Mouse (Mus musculus): ENCODE results near the gene Vps54. TPM values are rescaled to one million over a fixed set of nuclear protein-coding genes. Genes with fewer than 3 reads are reported as not detected.
"Not testable (repeated sequence)": the region's sequence is repeated elsewhere in the genome, so short reads cannot be mapped to it uniquely, and the experiment has no call there.

Gene Vps54
- total RNA-seq, 4 experiments from 2014 or later = 18.8 to 26.2 (median 22.8) TPM

DNA sequence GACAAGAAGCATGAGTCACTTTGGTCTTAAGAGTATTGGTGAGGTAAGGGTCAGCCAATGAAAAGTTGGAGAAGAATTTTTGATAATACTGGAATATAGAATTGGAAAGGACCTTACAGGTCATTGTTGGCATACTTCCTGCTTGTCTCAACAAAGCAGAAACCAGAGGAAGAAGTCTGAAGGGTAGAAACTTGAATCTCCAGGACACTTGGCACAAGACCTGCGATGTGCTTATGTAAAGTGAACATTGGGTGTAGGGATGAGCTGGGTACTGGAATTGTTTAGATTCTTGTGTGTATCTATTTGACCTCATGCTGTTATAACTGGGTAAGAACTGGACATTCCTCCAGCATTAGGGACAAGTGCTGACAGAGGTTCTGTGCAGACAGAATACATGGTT is 2.3 kb downstream of the Vps54 start:
- DNase-seq (ENCODE audit: low spot score in 2 of 2) = no peak

DNA sequence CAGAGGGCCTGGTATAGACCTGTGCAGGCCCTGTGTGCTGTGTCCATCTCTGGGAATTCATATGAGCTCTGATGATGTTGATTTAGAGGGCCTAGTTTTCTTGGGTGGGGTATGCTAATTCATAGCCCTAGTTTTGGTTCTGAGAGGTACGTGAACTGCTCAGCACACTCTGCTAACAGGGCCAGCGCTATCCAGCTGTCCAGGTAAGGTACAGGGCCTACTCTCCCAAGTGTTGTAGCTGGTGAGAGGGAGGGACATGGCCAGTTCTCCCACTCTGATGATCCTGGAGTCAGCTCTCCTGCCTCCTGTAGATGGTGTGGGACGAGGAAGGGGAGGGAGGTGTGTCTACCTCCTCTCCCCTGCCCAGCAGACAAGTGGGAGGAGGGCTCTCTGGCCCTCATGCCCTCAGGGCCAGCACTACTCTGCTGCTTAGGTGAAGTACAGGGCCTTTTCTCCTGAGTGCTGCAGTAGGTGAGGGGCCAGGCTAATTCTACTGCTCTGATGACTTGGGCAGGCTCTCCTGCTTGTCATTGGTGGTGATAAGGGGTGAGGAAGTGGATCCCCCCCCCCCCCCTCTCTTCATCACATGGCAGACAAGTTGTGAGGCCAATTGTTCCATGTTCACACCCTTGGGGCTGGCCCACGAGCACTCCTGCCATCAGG is 8.3 kb downstream of the Vps54 start:
- DNase-seq (ENCODE audit: low spot score in 2 of 2) = no peak

DNA sequence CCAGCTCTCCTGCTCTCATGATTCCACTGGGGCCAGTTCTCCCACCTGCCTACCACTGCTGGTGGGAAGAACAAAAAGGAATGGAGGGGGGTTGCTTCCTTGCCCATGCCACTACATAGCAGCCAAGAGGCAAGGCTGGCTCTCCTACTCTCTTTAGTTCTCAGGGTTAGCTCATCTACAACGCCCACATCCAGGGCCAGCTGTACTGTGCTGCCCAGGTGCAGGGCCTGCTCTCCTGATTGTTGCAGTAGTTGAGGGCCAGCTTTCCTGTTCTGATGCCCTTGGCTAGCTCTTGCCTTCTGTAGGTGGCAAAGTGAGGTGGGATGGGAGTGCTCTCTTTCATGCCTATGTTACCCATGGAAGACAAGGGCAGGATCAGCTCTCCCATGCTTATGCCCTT is 8.9 kb downstream of the Vps54 start:
- no peak for DNase-seq (ENCODE audit: low spot score in 2 of 2)

DNA sequence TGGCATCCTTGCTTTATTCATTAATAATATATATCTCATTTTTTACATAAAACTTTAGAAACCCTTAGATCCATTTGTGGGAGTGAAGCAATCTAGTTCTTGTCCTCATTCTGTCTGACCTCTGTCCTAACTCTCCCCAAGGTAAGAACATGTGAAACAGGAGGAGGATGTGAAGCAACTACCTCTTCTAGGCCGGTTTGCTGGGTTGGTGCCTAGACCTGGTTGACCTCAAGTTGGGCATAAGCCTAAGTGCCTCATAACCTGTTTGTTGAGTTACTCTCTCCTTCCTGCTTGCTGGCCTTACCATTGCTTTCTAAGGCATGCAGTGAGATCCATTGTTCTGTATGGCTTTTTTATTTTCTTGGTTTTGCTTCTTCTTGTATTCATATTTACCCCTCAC is 11.3 kb downstream of the Vps54 start:
- no peak for DNase-seq (ENCODE audit: low spot score in 2 of 2)

DNA sequence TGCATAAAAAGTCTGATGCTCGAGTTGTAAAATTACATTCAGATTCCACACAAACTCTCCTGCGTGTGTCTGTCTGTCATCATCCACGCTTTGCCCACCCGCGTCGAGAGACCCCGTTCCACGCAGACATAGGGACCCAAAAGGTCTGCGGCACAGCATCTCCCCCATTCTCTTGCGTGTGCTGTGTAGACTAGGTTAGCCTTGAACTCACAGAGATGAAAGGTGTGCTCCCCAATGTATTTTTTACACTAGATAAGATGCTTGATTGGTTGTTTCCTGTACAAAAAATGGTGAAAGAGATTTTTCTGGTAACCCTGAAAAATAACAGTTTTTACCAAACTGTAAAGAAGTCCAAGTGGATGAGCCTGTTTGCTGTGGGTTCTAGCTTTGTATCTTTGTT is 19.5 kb downstream of the Vps54 start:
- DNase-seq (ENCODE audit: low spot score in 2 of 2) = not testable (repeated sequence)

DNA sequence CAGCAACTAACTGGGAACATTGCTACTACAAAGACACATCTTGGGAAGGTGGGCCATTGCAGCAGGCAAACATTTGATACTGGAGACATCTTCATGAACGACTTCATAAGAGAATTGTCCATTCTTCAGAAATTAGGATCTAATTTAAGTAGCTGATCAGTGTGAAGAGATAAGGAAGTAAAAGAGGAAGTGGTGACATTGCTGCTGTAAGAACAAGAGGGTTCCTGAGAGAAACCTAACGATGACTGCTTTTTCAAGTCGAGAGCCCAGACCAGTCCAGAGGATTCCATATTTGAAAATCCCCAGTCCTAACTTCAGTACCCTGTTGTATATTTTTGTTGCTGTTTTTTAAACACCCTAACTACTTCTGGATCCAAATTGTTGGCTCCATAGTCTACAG is 26.3 kb downstream of the Vps54 start:
- no peak for DNase-seq (ENCODE audit: low spot score in 2 of 2)

DNA sequence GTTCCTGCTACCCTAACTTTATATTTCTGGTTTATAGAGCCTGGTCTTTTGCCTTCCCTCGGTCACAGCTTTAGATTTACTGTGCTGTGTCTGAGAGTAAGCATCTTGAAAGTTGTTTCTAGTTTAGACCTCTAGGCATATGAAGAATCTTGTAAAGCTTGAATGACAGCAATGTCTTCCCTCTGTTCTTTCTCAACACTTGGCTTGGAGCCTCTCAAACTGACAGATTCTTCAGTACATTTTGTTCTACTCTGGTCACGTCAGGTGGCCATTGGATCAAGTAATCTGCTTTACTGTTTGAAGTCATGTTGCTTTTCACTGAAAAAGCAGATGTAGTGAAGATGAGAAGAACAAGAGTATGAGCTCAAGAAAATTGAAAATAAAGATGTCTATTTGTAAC is 37.1 kb downstream of the Vps54 start:
- no peak for DNase-seq (ENCODE audit: low spot score in 2 of 2)

DNA sequence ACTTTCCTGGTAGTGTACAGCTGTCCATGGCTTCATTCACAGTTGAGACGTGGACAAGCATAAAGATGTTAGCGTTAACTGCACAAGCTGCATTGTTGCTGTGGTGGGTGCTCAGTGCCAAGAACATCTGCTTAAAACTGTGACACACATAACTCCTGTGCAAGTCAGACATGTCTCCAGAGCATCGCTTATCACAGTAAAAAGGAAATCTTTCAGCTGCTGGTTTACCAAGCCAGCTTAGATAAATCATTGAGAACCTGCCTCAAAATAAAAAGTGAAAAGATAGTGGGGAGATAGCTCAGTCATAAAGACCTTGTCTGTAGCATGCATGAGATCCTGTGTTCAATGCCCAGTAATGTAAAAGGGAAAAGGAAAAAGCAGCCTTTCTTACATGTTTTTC is 47.3 kb downstream of the Vps54 start:
- no peak for DNase-seq (ENCODE audit: low spot score in 2 of 2)

DNA sequence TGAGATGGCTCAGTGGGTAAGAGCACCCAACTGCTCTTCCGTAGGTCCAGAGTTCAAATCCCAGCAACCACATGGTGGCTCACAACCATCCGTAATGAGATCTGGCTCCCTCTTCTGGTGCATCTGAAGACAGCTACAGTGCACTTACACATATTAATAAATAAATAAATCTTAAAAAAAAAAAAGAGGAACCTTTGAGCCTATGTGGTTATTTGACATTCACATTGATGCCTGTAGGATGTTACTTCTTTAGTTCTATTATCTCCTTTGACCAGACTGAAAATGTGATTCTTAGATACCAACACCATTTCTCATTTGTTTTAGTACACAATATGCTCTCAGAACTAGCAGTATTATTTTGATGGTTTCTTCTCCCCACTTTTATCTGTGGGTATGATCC is 49.1 kb downstream of the Vps54 start:
- DNase-seq (ENCODE audit: low spot score in 2 of 2) = not testable (repeated sequence)

DNA sequence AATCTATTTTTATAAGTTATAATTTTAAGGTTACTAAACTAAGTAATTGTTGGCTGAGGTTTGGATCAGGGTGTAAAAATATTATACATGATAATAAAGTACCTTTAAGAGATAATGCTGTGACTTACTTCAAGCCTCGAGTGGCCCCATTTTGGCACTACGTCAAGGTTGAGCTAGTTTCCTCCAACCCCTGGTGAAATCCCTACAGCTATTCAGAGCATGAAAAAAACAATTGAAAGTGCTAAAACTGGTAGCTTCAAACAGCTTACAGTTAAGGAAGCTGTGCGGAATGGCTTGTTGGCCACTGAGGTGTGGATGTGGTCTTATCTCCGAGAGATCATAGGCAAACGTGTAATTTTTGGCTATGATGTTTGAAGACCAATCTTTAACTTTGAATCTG is 56.4 kb downstream of the Vps54 start:
- DNase-seq (ENCODE audit: low spot score in 2 of 2) = no peak

DNA sequence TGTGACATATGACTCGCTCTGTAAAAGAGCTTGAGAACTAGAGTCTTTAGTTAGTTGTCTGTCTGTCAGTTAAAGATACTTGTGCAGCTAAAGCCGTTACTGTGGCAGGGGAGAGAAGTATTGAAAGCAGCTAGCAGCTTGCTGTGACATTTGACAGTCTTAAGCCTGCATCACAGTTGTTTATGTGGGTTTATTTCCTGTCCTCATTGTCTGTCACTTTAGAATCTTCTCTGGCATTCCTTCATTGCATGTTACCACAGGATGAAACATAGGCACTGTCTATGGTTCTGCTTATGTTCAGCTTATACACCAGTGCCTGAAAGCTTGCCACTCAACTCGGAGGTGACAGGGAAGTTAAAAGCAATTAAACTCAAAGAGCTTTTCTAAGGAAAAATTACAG is 64.5 kb downstream of the Vps54 start:
- no peak for DNase-seq (ENCODE audit: low spot score in 2 of 2)

DNA sequence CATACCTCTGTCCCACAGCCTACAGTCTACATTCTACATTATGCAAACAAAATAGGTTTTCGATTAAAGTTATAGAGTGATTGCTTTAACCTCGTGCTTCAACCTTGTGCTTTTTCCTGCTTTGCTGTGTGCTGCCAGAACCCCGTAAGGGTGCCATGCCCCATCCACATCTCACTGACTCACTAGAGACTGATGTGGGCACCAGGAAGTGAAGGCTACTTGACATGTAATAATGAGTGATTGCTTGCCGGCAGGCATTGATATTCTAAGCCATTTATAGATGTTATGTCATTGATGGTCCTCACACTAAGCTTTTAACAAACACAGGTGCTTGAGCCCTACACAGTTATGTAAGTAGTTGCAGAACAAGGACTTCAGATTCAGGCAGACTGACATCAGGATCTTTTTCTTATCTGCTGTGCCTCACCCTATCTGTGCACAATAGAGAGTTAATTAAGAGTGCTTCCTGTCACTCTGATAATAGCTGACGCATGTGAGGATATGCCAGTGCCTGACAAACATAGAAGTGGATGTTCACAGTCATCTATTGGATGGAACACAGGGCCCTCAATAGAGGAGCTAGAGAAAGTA is 68.1 kb downstream of the Vps54 start:
- DNase-seq (ENCODE audit: low spot score in 2 of 2) = no peak

DNA sequence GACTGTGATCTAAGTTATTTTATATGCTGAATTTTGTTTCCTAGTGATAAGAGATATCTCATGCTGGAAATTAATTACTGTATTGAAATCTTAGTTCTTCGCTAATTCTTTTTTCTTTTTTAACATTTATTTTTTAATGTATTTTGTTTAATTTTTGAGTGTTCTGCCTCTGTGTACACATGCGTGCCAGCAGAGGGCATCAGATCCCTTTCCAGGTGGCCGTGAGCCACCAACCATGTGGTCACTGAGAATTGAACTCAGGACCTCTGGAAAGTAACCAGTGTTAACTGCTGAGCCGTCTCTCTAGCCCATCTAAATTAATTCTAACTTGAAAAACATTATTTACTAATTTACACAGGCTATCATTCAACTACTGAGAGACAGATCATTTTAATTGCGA is 69.0 kb downstream of the Vps54 start:
- no peak for DNase-seq (ENCODE audit: low spot score in 2 of 2)

DNA sequence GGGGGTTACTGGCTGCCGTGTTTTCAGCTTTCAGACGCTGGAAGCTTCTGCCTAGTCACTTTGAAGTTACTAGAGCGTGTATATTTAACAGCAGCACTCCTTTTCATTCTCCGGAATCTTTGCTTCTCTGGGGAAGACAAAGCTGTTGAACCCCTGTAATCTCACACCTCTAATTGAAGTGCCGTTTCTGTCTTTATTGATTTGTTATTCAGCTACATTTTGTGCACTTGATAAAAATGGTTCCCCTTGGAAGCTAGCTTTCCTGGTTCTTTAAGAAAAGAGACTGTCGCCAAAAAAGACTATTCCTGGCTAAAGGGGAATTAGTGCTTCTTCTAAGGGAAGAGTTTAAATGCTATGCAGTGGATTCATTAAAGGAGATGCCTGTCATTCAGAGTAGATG is 70.4 kb downstream of the Vps54 start:
- no peak for DNase-seq (ENCODE audit: low spot score in 2 of 2)

DNA sequence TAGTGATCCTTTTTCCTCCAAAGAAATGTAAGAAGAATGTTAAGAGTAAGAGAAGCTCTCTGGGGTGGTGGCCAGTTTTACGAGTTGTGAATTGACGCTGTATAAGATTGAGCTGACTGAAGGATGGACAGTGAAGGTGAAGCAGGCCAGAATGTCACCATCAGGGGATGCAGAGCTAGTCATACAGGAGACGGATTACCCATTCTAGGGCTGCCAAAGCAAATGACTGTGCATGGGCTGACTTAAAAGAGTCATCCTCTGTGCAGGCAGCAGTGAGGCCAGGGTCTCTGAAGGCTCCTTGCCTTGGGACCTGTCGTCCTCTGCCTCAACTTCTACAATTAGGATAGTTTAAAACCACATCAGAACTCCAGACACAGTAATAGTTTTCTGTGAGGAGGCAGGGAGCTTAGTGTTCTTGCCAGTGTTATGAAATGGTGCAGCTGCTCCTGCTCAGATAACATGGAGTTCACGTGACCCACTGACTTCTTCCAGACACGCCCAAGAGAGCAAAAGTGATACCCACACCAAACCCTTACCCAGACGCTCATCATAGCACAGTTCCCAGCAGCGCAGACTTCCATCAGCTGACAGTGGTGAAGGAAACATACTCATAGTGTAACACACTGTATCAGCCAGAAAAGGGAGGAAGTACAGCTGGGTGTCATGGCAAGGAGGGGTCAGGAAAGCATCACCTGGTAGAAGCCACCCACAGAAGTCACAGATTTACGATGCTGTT is 75.0 kb downstream of the Vps54 start:
- peak; percentile 50 to 64 for DNase-seq (ENCODE audit: low spot score in 2 of 2)

DNA sequence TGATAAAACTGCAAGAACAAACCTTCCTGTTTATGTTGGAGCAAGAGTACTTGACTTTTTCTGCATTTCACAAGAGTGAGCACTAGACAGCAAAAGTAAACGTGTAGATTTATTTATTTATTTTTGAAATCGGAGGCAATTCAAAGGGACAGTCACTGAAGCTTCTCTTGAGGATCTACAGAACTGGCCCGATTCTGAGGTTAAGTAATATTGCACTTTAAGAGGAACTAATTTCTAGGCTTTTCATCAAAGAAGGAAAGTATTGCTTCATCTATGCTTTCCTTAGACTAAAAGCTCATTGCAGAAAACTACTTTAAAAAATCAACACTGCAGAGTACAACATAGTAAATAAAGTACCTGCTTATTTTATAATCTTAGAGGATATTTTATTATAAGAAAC is 82.5 kb downstream of the Vps54 start:
- no peak for DNase-seq (ENCODE audit: low spot score in 2 of 2)

DNA sequence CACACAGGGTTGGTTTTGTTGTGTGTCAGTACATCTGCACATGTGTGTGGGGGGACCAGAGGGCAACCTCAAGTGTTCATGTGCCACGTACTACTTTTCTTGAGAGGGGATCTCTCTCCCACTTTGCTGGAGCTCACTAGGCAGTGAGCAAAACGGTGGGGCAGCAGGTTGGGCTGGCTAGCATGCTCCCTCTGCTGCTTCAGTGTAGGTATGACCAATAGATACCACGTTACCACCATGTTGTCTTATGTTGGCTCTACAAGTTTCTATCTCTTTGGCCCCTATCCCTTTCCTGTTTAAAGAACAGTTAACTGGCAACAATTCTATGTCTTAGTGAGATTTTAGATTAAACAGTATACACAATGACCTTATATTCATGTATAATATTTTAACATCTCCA is 83.3 kb downstream of the Vps54 start:
- no peak for DNase-seq (ENCODE audit: low spot score in 2 of 2)

DNA sequence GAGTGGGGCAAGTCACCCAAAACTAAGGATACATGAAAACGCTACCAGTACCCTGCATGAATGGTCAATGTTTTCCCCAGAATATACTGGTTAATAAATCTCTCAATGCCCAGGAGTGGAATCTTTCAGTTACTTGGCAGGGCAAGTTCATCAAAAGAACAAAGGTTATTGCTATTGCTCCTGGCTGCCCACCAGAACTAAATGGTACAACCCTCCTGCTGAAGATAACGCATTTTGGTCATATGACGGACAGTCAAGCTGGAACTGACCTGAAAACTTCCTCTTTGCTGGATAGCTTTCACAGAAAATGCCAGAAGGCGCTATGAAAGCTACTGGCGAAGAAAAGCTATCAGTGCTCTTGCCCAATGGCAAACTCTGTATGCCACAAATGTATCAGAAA is 86.7 kb downstream of the Vps54 start:
- no peak for DNase-seq (ENCODE audit: low spot score in 2 of 2)

DNA sequence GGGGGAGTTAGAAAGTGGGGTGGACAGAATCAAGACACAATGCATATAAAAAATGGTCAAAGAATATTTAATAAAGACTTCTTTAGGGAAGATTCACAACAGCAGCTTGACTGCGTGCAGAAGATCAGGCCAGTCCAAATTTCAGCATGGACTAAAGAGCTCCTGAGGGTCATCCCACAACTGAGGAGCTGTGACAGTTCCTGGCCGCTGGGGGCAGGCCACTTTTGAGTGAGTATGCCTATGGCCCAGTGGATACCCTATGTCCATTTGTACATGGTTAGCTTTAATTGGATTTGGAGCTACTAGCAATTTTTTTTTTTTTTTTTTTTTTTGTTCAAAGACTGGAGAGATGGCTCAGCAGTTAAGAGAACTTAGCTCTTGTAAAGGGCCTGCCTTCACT is 87.7 kb downstream of the Vps54 start:
- no peak for DNase-seq (ENCODE audit: low spot score in 2 of 2)

DNA sequence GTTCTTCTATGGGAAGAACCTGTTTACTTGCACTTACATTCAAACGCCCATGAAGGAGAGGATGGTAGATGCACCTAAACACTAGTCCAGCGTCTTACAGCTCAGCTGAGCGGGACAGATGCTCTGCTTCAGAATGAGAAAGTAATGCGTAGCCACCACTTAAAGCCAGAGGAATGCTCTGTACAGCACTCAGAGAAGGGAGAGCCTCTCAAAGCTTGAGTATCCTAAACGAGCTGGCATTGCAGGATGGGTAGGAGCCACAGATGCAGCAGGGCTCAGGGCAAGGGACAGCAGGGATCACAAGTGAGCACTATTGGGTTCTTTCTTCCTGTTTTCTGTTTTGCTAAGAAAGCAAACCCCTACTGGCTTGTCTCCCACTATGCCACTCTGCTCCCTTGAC is 88.4 kb downstream of the Vps54 start:
- no peak for DNase-seq (ENCODE audit: low spot score in 2 of 2)

DNA sequence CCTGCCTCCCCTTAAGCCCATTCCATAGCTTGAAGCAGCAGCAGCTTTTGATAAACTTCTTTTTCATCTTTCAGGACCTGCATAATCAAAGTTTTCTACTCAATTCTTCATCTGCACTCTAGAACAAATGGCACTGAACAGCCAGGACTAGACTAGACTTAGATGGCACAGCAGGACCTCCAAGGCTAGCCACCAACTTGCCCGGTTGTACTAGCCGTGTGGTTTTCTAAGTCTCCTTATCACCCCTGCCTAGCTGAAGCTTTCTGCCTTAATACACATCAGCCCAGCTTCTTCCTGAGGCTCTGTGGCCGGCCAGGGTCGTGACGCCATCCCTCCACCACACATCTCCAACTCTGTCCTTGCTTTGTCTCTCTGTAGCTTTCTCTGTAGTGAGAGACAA is 89.1 kb downstream of the Vps54 start:
- no peak for DNase-seq (ENCODE audit: low spot score in 2 of 2)

DNA sequence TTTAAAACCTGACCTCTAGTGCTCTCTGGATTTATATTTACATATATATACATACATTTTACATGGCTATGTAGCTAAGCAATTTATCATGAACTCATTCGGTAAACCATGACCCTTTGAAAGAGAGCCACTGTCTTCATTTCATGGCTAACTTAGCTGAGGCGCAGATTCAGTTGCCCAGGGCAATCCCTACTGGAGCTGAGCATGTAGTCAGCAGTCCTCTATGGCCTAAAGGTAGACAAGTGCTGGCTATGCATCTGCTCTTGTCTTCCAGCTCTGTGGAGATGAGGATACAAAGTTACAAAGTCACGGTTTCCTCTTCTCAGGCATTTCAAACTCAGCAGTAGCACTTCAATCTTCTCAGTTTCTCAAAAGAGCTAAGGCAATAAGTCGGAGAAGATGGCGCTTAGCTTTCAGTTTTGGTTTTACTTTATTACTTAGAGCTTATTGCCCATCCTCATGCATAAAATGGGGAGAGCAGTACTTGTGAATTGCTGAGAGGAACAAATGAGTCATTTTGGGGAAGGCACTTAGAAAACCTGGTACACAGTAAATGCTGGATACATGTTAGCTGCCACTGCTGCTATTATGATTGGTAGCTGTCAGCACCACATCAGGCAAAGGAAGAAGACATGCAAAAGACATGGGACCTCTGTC is 93.7 kb downstream of the Vps54 start:
- no peak for DNase-seq (ENCODE audit: low spot score in 2 of 2)
